10 mouse cellular contexts compared by ENCODE assay signal in genomic region chr3:115985183-115985892, GRCm38 (mm10). TPM values are rescaled to one million over a fixed set of nuclear protein-coding genes. Genes with fewer than 3 reads are reported as not detected.
DNase-seq lines count a peak whose midpoint lies in the region; ATAC-seq lines count a peak whose summit lies in the region.
"Had no signal": no experiment of that assay in that cellular context is flagged by ENCODE, and none has a peak within 500 bp of the region (broad histone marks: within the 10 kb centered on the region; RNA-seq: fewer than 3 reads in every experiment).

No protein-coding gene starts in this region.

- H3K9me3 ChIP-seq in neural tube, embryonic 12.5 days, result no peaks in the 10 kb centered on the region
- H3K9me3 ChIP-seq: forebrain, embryonic 10.5 days had no signal

- peaks cover 57% of the 10 kb centered on the region for H3K36me3 ChIP-seq in neural tube, embryonic 12.5 days

- peak; percentile 9; the same call in 1 of the 2 replicates for ATAC-seq in neural tube, embryonic 12.5 days (ENCODE audit: low FRiP score, low read depth)
- ATAC-seq in monocyte, adult 5-6 weeks (replicated peaks; ENCODE audit: insufficient number of reproducible peaks, low FRiP score, low TSS enrichment, poor library complexity, severe bottlenecking), result peak; percentile 35; the same call in 1 of the 2 replicates

- no peak overlapping the region for H3K4me2 ChIP-seq in neural tube, embryonic 12.5 days (replicated peaks)

- 84% methylated on average over 9 of the region's 9 CpGs for WGBS in neural tube, embryonic 12.5 days

- peak; percentile 18 to 22 for DNase-seq in heart, adult 18-20 months
- DNase-seq in heart, adult 9 months (ENCODE audit: low spot score in 2 of 2), result no peak
- no peak for DNase-seq in neural tube, embryonic 10.5 days (ENCODE audit: extremely low spot score, low spot score)
- DNase-seq in heart, postnatal 14 days, result peak; percentile 25 to 32
- DNase-seq in left cerebral cortex, postnatal 25 days (ENCODE audit: low spot score in 2 of 2), result no peak
- no peak for DNase-seq in T-cell, adult 2 months (ENCODE audit: low spot score)
- DNase-seq: thymus, postnatal 25 days had no signal

- no peak overlapping the region for H3K9ac ChIP-seq in neural tube, embryonic 12.5 days

- H3K27me3 ChIP-seq in neural tube, embryonic 12.5 days (replicated peaks), result no peaks in the 10 kb centered on the region

- no peaks in the 10 kb centered on the region for H3K4me1 ChIP-seq in neural tube, embryonic 12.5 days
- H3K4me1 ChIP-seq: forebrain, embryonic 10.5 days had no signal

- H3K27ac ChIP-seq in neural tube, embryonic 12.5 days, result no peak overlapping the region
- H3K27ac ChIP-seq: forebrain, embryonic 10.5 days had no signal

- no peak overlapping the region for H3K4me3 ChIP-seq in neural tube, embryonic 12.5 days
- H3K4me3 ChIP-seq: forebrain, embryonic 10.5 days had no signal

- intact Hi-C loops in heart, postnatal 14 days (cut with DNase I), result no loop called here
- intact Hi-C loops in left cerebral cortex, postnatal 25 days (cut with DNase I), result no loop called here

RNA-seq across cellular contexts. Expression of gene Slc30a7, which starts 21.9 kb away (rescaled TPM):
- total RNA-seq in heart, adult 18-20 months (2021), result 10 to 100 TPM; 10.2 to 11.4 TPM
- polyA plus RNA-seq in neural tube, embryonic 12.5 days (2016; fragmentation: Nextera tagmentation; extraction: Ambion mirVana), result 15.8 and 20.7 TPM in 2 replicates
- total RNA-seq in heart, postnatal 14 days (2021), result 10 to 100 TPM; 20.8 to 21.2 TPM
- total RNA-seq in monocyte, adult 5-6 weeks (2017), result 40.1 to 60.1 TPM (median 48.5 TPM) in 3 replicates
- total RNA-seq in left cerebral cortex, postnatal 25 days (2021), result 10 to 100 TPM; 21.9 to 23.8 TPM

RNA-seq across cellular contexts. Expression of gene Extl2, which starts 21.9 kb away (rescaled TPM):
- total RNA-seq in heart, adult 18-20 months (2021), result 10 to 100 TPM; 14.0 to 17.4 TPM
- 30.5 and 31.5 TPM in 2 replicates for polyA plus RNA-seq in neural tube, embryonic 12.5 days (2016; fragmentation: Nextera tagmentation; extraction: Ambion mirVana)
- total RNA-seq in heart, postnatal 14 days (2021), result 10 to 100 TPM; 15.1 to 15.2 TPM
- total RNA-seq in monocyte, adult 5-6 weeks (2017), result 3.0 to 6.3 TPM (median 4.1 TPM) in 3 replicates
- total RNA-seq in left cerebral cortex, postnatal 25 days (2021), result 10 to 100 TPM; 72.4 to 72.5 TPM

Comparison
In these comparisons a context has a peak if more than half of its experiments do, and no peak if none do; other contexts are left out.
1. DNase-seq: peak in heart, adult 18-20 months (2 of 2) and heart, postnatal 14 days (2 of 2); none in heart, adult 9 months (0 of 2), neural tube, embryonic 10.5 days (single experiment), left cerebral cortex, postnatal 25 days (0 of 2) and T-cell, adult 2 months (single experiment).